Mouse (Mus musculus): ENCODE measurements around the gene Itgb7. TPM values are rescaled to one million over a fixed set of nuclear protein-coding genes. Genes with fewer than 3 reads are reported as not detected.

Itgb7 gene
- polyA plus RNA-seq, 1 experiment from 2014 or later = 0.99 TPM

- WGBS = under 1% methylated on average over 57 of the region's 68 CpGs
- Histone ChIP-seq H3K9me3 (no peaks in the 10 kb centered on the region), H3K9ac (replicated peaks) (peak within 1 kb of the TSS; percentile 89)
Measured at GRCm38 (mm10) chr15:102202971-102203834, 28.5 kb downstream of the Itgb7 start, which contains the start of gene Zfp740. Gene Zfp740, plus strand, starts transcription at chr15:102203249.

GRCm38 (mm10) chr15:102198841-102199240 lies 32.9 kb downstream of the Itgb7 start:
- 85% methylated on average over 4 of the region's 4 CpGs for WGBS
- Histone ChIP-seq H3K27me3 (no peaks in the 10 kb centered on the region), H3K36me3 (no peaks in the 10 kb centered on the region), H3K9me3 (no peaks in the 10 kb centered on the region), H3K9ac (replicated peaks) (no peak overlapping the region), H3K4me1 (peaks cover 8% of the 10 kb centered on the region), H3K27ac (replicated peaks) (no peak overlapping the region), H3K4me2 (replicated peaks) (no peak overlapping the region), H3K4me3 (no peak overlapping the region)
- ATAC-seq (replicated peaks) = no peak

More at GRCm38 (mm10) chr15:102202971-102203834, 28.5 kb downstream of the Itgb7 start, which contains the start of gene Zfp740:
- Histone ChIP-seq H3K27ac (replicated peaks) (peak within 1 kb of the TSS; percentile 99), H3K4me3 (peak within 1 kb of the TSS; percentile 85), H3K36me3 (peaks cover 12% of the 10 kb centered on the region), H3K4me1 (peaks cover 45% of the 10 kb centered on the region), H3K27me3 (no peaks in the 10 kb centered on the region), H3K4me2 (replicated peaks) (peak within 1 kb of the TSS; percentile 61)
- ATAC-seq (replicated peaks) = peak; percentile 97

DNA sequence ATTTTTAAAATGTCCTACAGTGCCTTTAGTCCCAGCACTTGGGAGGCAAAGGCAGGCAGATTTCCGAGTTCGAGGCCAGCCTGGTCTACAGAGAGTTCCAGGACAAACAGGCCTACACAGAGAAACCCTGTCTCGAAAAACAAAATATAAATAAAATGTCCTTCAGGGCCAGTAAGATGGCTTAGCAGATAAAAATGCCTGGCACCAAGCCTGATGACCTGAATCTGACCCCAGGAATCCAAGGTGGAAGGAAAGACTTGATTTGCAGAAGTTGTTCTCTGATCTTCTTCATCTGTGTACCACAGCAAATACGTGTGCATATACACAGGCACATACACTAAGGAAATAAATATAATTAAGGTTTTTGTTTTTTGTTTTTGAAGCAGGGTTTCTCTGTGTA lies 36.4 kb downstream of the Itgb7 start:
- Histone ChIP-seq H3K36me3 (no peaks in the 10 kb centered on the region), H3K4me3 (no peak overlapping the region), H3K9me3 (no peaks in the 10 kb centered on the region), H3K9ac (replicated peaks) (no peak overlapping the region), H3K4me1 (no peaks in the 10 kb centered on the region), H3K27me3 (no peaks in the 10 kb centered on the region), H3K27ac (replicated peaks) (no peak overlapping the region), H3K4me2 (replicated peaks) (no peak overlapping the region)
- WGBS = 88% methylated on average over 4 of the region's 4 CpGs
- ATAC-seq (replicated peaks) = no peak

DNA sequence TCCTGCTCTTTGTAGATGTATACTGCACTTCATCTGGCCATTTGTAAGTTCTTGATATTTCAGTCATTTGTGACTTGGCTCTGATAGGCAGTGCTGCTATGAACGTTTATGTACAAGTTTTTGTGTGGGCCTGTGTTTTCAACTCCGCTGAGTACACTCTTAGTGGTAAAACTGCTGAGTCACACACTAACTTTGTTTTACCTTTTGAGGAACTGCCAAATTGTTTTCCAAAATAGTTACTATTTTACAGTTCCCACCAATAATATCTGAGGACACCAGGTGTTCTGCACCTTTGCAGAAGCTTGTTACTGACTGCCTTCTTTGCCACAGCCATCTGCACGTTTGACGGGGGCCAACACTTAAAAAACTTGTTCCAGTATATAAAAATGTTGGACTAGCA lies 37.3 kb downstream of the Itgb7 start:
- Histone ChIP-seq H3K9me3 (no peaks in the 10 kb centered on the region), H3K4me2 (replicated peaks) (no peak overlapping the region), H3K9ac (replicated peaks) (no peak overlapping the region), H3K27ac (replicated peaks) (no peak overlapping the region), H3K36me3 (no peaks in the 10 kb centered on the region), H3K4me3 (no peak overlapping the region), H3K4me1 (no peaks in the 10 kb centered on the region), H3K27me3 (no peaks in the 10 kb centered on the region)
- no peak for ATAC-seq (replicated peaks)
- 95% methylated on average over 4 of the region's 4 CpGs for WGBS

GRCm38 (mm10) chr15:102193652-102194051 lies 38.1 kb downstream of the Itgb7 start:
- Histone ChIP-seq H3K4me1 (no peaks in the 10 kb centered on the region), H3K4me2 (replicated peaks) (no peak overlapping the region), H3K4me3 (no peak overlapping the region), H3K27me3 (no peaks in the 10 kb centered on the region), H3K9me3 (no peaks in the 10 kb centered on the region), H3K9ac (replicated peaks) (no peak overlapping the region), H3K27ac (replicated peaks) (no peak overlapping the region), H3K36me3 (no peaks in the 10 kb centered on the region)
- no peak for ATAC-seq (replicated peaks)
- WGBS = 89% methylated on average over 4 of the region's 4 CpGs

DNA sequence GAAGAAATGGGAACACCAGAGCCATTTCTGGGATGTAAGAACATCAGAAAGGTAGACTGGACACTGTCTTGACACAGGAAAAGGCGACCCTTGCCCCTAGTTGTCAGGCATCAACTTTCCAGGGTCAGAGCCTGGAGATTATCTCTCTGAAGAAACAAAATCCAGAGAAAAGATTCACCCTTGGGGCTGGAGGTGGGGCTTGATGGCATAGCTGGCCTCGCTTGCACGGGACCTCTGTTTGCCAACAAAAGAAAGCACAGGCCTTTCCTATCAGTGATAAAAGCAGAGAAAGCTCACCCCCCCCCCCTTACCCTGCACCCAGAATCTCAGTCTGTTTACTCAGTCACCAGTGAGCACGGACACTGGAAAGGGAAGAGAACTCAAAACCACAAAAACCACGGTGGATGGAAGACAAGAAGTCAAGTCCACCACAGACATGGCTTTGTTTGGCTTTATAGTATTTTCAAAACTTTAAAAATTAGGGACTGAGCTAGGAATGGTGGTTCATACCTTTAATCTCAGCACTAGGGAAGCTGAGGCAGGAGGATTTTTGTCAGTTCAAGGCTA lies 38.8 kb downstream of the Itgb7 start:
- no peaks in the 10 kb centered on the region for H3K9me3 ChIP-seq
- H3K9ac ChIP-seq (replicated peaks) = no peak overlapping the region
- no peak overlapping the region for H3K4me2 ChIP-seq (replicated peaks)
- no peak overlapping the region for H3K27ac ChIP-seq (replicated peaks)
- 74% methylated on average over 5 of the region's 5 CpGs for WGBS
- H3K27me3 ChIP-seq = no peaks in the 10 kb centered on the region
- ATAC-seq (replicated peaks) = no peak
- H3K4me3 ChIP-seq = no peak overlapping the region
- H3K4me1 ChIP-seq = no peaks in the 10 kb centered on the region
- no peaks in the 10 kb centered on the region for H3K36me3 ChIP-seq

DNA sequence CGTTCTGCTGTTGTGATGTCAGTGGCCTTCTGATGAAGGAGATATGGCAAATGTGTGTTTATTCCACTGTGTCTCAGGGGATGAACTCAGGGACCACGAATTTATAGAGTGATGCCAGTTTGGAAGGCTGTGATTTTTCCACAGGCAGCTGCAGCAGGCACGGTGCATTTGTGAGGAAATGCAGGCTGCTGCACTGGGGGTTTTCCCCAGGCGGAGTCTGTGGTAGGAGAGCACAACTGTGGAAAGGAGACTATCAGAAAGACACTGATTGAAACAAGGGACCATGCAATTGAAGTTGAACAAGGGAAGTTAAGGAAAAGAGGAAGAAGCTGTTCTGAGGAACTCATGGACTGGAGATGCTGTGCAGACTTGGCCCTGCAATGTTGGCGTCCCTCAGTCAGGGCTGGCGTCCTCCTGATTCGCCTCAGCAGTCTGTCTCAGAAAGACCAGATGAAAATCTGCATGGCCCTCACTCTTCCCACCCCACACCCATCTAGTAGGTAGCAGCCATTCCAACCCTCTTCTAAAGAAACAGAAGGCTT lies 39.4 kb downstream of the Itgb7 start:
- no peak for ATAC-seq (replicated peaks)
- Histone ChIP-seq H3K4me3 (no peak overlapping the region), H3K9ac (replicated peaks) (no peak overlapping the region), H3K27ac (replicated peaks) (no peak overlapping the region), H3K9me3 (no peaks in the 10 kb centered on the region), H3K36me3 (no peaks in the 10 kb centered on the region), H3K4me2 (replicated peaks) (no peak overlapping the region), H3K27me3 (no peaks in the 10 kb centered on the region), H3K4me1 (no peaks in the 10 kb centered on the region)
- 81% methylated on average over 7 of the region's 7 CpGs for WGBS

GRCm38 (mm10) chr15:102191699-102192098 lies 40.0 kb downstream of the Itgb7 start:
- Histone ChIP-seq H3K27me3 (no peaks in the 10 kb centered on the region), H3K9me3 (no peaks in the 10 kb centered on the region), H3K9ac (replicated peaks) (no peak overlapping the region), H3K27ac (replicated peaks) (no peak overlapping the region), H3K4me2 (replicated peaks) (no peak overlapping the region), H3K4me3 (no peak overlapping the region), H3K4me1 (no peaks in the 10 kb centered on the region), H3K36me3 (no peaks in the 10 kb centered on the region)
- 80% methylated on average over 7 of the region's 7 CpGs for WGBS
- no peak for ATAC-seq (replicated peaks)

GRCm38 (mm10) chr15:102188883-102189282 lies 42.9 kb downstream of the Itgb7 start:
- ATAC-seq (replicated peaks) = no peak
- H3K4me2 ChIP-seq (replicated peaks) = no peak overlapping the region
- 54% methylated on average over 6 of the region's 6 CpGs for WGBS

DNA sequence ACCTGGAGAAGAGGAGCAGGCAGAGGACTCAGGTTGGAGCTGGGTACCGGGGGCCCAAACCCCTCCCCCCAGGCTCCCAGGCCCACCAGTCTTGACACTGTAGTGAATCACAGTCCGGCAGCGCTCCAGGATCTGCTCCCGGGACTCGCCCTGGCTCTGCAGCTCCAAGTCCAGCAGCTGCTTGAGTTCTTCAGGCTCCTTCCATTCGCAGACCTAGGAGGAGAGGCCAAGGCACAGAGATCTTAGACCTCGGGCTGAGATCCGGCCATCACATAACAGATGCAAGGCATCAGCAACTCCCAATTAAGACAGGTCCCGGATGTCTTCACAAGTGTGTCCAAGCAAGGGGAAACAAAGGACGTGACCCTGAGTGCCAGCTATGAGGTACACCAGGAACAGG lies 43.6 kb downstream of the Itgb7 start:
- no peak for ATAC-seq (replicated peaks)

More at GRCm38 (mm10) chr15:102188883-102189282, 42.9 kb downstream of the Itgb7 start:
- Histone ChIP-seq H3K27ac (replicated peaks) (no peak overlapping the region), H3K27me3 (no peaks in the 10 kb centered on the region), H3K9me3 (no peaks in the 10 kb centered on the region), H3K36me3 (no peaks in the 10 kb centered on the region), H3K4me1 (no peaks in the 10 kb centered on the region), H3K4me3 (no peak overlapping the region), H3K9ac (replicated peaks) (no peak overlapping the region)

GRCm38 (mm10) chr15:102186239-102186638 lies 45.5 kb downstream of the Itgb7 start:
- H3K9me3 ChIP-seq = no peaks in the 10 kb centered on the region
- no peak overlapping the region for H3K4me3 ChIP-seq
- WGBS = 81% methylated on average over 11 of the region's 11 CpGs
- no peak overlapping the region for H3K27ac ChIP-seq (replicated peaks)
- H3K4me1 ChIP-seq = no peaks in the 10 kb centered on the region
- H3K9ac ChIP-seq (replicated peaks) = no peak overlapping the region
- no peaks in the 10 kb centered on the region for H3K36me3 ChIP-seq
- no peaks in the 10 kb centered on the region for H3K27me3 ChIP-seq
- ATAC-seq (replicated peaks) = no peak
- H3K4me2 ChIP-seq (replicated peaks) = no peak overlapping the region

More for the DNA sequence above, 43.6 kb downstream of the Itgb7 start:
- Histone ChIP-seq H3K36me3 (no peaks in the 10 kb centered on the region), H3K9ac (replicated peaks) (no peak overlapping the region), H3K4me2 (replicated peaks) (no peak overlapping the region), H3K4me1 (no peaks in the 10 kb centered on the region), H3K27ac (replicated peaks) (no peak overlapping the region), H3K27me3 (no peaks in the 10 kb centered on the region), H3K4me3 (no peak overlapping the region), H3K9me3 (no peaks in the 10 kb centered on the region)
- WGBS = 90% methylated on average over 10 of the region's 10 CpGs

- Histone ChIP-seq H3K27me3 (no peaks in the 10 kb centered on the region), H3K4me3 (no peak overlapping the region), H3K9ac (replicated peaks) (no peak overlapping the region), H3K36me3 (no peaks in the 10 kb centered on the region), H3K9me3 (no peaks in the 10 kb centered on the region), H3K4me2 (replicated peaks) (no peak overlapping the region), H3K4me1 (no peaks in the 10 kb centered on the region), H3K27ac (replicated peaks) (no peak overlapping the region)
- WGBS = 83% methylated on average over 3 of the region's 3 CpGs
- no peak for ATAC-seq (replicated peaks)
Measured at GRCm38 (mm10) chr15:102183076-102183475, 48.7 kb downstream of the Itgb7 start.

All from forebrain, embryonic 15.5 days (tissue).